Mouse (Mus musculus) CH12.LX (cell line): ENCODE results near the gene Nsmce1.

Experiments used
- BHLHE40 ChIP-seq: IDR thresholded peaks from 2 replicates; pipeline ENCODE4 v1.6.1; 2011; ENCODE audit warnings: mild to moderate bottlenecking, low read depth, low read length, improper control_type of control experiment
- CTCF ChIP-seq, 2 experiments: IDR thresholded peaks in 1 of 2; conservative IDR thresholded peaks in 1 of 2; 2 replicates each; pipeline ENCODE4 v1.5.1; 2011 to 2012; ENCODE audit warnings: low read depth in 2 of 2, low read length in 2 of 2, improper control_type of control experiment in 1 of 2, inconsistent platforms in 1 of 2, mild to moderate bottlenecking in 1 of 2, moderate library complexity in 1 of 2
- EP300 ChIP-seq: IDR thresholded peaks from 2 replicates; pipeline ENCODE4 v1.6.1; 2011; ENCODE audit warnings: low read length, improper control_type of control experiment
- IRF4 ChIP-seq: IDR thresholded peaks from 2 replicates; pipeline ENCODE4 v1.6.1; 2014; ENCODE audit warnings: low read depth, mild to moderate bottlenecking, inconsistent platforms, low read length, improper control_type of control experiment
- POLR2A ChIP-seq: IDR thresholded peaks from 2 replicates; pipeline ENCODE4 v1.6.1; 2011; ENCODE audit warnings: low read depth, mild to moderate bottlenecking, improper control_type of control experiment, low read length

DNA sequence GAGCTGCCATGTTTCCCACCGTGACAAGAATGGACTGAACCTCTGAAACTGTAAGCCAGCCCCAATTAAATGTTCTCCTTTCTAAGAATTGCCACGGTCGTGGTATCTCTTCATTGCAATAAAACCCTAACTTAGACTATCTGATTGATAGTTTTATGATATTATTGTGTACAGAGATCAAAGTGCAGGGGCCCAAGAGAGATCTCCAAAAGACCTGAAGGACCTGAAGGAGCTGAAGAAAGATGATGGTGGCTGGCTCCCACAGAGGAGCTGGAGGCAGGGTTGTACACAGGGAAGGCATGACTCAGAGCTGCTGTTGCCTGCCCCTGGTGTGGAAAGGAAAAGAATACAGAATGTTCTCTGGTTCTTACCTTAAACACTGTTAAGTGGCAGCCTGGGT is 57.5 kb downstream of the Nsmce1 start:
- no peak for TF ChIP-seq IRF4
- TF ChIP-seq POLR2A: no peak
- no peak for TF ChIP-seq BHLHE40
- no peak for TF ChIP-seq CTCF (conservative IDR thresholded peaks at IDR 0.05 in 1 of 2, IDR thresholded peaks at IDR 0.05 in 1 of 2; ENCODE audit: low read depth in 2 of 2, low read length in 2 of 2)
- no peak for TF ChIP-seq EP300
